Mouse (Mus musculus): ENCODE data around the gene Ephx1.
"Not testable (repeated sequence)": the region's sequence is repeated elsewhere in the genome, so short reads cannot be mapped to it uniquely, and the experiment has no call there.

The Ephx1 gene

GRCm38 (mm10) chr1:180974126-180974746, 46.5 kb downstream of the Ephx1 start:
- DNase-seq (ENCODE audit: low spot score in 2 of 2), result no peak

- DNase-seq (ENCODE audit: low spot score in 2 of 2), result no peak
Observed at GRCm38 (mm10) chr1:180972941-180973340, 47.8 kb downstream of the Ephx1 start.

- DNase-seq (ENCODE audit: low spot score in 2 of 2), result no peak
Observed at GRCm38 (mm10) chr1:180967261-180967660, 53.4 kb downstream of the Ephx1 start.

GRCm38 (mm10) chr1:180966542-180966941, 54.2 kb downstream of the Ephx1 start:
- DNase-seq (ENCODE audit: low spot score in 2 of 2), result no peak

- DNase-seq (ENCODE audit: low spot score in 2 of 2), result no peak
Observed at GRCm38 (mm10) chr1:180965786-180966185, 54.9 kb downstream of the Ephx1 start.

- DNase-seq (ENCODE audit: low spot score in 2 of 2), result no peak
Observed at GRCm38 (mm10) chr1:180958797-180959196, 61.9 kb downstream of the Ephx1 start.

DNA sequence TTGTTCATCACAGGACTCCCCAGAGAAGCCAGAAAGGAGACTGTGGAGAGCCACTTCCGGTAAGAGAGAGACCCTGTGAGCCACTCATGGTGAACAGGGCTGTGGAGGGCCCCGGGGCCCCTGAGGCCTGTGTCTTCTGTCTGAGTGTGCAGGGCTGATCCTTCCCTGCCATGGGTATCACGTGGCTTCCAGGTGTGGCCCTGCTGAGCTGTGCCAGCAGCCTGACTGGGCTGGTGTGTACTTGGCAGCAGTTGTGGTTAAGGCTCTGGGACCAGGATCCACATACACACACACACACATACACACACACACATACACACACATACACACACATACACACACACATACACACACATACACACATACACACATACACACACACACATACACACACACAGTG, 62.7 kb downstream of the Ephx1 start:
- no peak for DNase-seq (ENCODE audit: low spot score in 2 of 2)

- no peak for DNase-seq (ENCODE audit: low spot score in 2 of 2)
Observed at GRCm38 (mm10) chr1:180956973-180957381, 63.7 kb downstream of the Ephx1 start.

- no peak for DNase-seq (ENCODE audit: low spot score in 2 of 2)
Observed at GRCm38 (mm10) chr1:180956401-180956800, 64.3 kb downstream of the Ephx1 start.

GRCm38 (mm10) chr1:180952808-180953207, 67.9 kb downstream of the Ephx1 start:
- DNase-seq (ENCODE audit: low spot score in 2 of 2), result no peak

- no peak for DNase-seq (ENCODE audit: low spot score in 2 of 2)
Observed at GRCm38 (mm10) chr1:180952085-180952746, 68.5 kb downstream of the Ephx1 start.

GRCm38 (mm10) chr1:180946448-180946847, 74.3 kb downstream of the Ephx1 start:
- DNase-seq (ENCODE audit: low spot score in 2 of 2), result no peak

GRCm38 (mm10) chr1:180945001-180945980, 75.4 kb downstream of the Ephx1 start:
- no peak for DNase-seq (ENCODE audit: low spot score in 2 of 2)

GRCm38 (mm10) chr1:180944553-180944952, 76.2 kb downstream of the Ephx1 start:
- no peak for DNase-seq (ENCODE audit: low spot score in 2 of 2)

DNA sequence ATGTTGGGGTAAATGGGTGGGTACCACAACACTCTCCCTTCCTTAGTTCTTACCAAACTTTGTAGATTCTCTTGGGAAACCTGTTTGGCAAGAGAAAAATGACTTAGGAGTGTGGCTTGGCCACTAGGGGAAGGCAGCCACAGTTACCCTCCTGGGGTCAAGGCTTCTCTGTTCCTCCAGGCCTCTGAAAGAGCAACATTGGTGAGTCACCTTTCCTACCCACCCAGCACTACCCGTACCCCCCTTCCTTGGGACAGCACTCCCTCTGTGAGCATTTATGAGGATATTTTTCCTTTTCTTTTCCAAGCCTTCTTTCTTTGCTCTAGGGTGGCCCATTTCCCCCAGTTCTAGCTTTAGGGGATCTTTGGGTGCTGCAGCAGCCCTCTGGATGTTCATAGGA, 76.8 kb downstream of the Ephx1 start:
- no peak for DNase-seq (ENCODE audit: low spot score in 2 of 2)

GRCm38 (mm10) chr1:180943032-180943644, 77.6 kb downstream of the Ephx1 start:
- no peak for DNase-seq (ENCODE audit: low spot score in 2 of 2)

- peak in 1 of 2 experiments; percentile 26 for DNase-seq (ENCODE audit: low spot score in 2 of 2)
Observed at GRCm38 (mm10) chr1:180942166-180943031, 78.3 kb downstream of the Ephx1 start, which contains the start of gene Tmem63a. Tmem63a (plus strand) TSS chr1:180942344.

DNA sequence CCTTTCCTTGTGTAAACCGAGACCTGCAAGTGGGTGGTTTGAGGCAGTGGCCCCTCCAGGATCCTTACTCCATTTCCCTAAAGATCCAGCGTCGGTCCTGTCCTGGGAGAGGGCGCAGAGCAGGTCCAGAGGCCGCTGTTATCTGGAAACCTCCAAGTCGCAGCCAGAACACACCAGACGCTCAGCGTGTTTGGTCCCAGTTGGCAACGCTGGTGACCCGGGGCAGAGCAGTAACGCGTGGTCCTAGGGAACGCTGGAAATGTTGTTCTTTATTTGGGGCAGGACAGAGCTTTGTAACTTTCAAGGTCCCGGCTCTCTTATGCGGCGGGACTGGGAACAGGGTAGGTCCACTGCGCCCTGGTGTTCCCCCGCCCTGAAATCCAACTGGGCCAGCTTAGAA, 79.0 kb downstream of the Ephx1 start:
- DNase-seq (ENCODE audit: low spot score in 2 of 2), result no peak

GRCm38 (mm10) chr1:180940776-180941460, 79.8 kb downstream of the Ephx1 start:
- DNase-seq (ENCODE audit: low spot score in 2 of 2), result no peak

DNA sequence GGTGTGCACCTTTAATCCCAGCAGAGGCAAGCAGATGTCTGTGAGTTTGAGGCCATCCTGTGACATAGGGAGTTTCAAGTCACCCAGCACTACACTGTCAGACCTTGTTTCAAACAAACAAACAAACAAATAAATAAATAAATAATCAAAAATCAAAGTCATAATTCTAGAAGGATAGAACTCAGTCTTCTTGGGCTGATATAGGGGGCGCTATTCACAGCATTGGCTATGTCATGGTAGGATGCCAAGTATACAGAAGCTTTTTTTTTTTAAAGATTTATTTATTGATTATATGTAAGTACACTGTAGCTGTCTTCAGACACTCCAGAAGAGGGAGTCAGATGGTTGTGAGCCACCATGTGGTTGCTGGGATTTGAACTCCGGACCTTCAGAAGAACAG, 81.9 kb downstream of the Ephx1 start:
- not testable (repeated sequence) for DNase-seq (ENCODE audit: low spot score in 2 of 2)
